Mouse (Mus musculus) heart, postnatal 0 days (tissue): ENCODE measurements around the gene Nptn.

Experiments
- CTCF ChIP-seq: IDR thresholded peaks from 2 replicates; pipeline ENCODE4 v1.5.1; 2016; ENCODE audit warnings: antibody characterized with exemption, control low read depth, low read depth
- EP300 ChIP-seq: IDR thresholded peaks from 2 replicates; pipeline ENCODE4 v1.6.1; 2016; ENCODE audit warnings: antibody characterized with exemption, low read depth

- TF ChIP-seq CTCF (no peak), EP300 (no peak)
Observed at GRCm38 (mm10) chr9:58685290-58685689, 103.2 kb downstream of the Nptn start.
